17 mouse cellular contexts compared by ENCODE assay signal in genomic region chr4:124768963-124769591, GRCm38 (mm10). TPM values are rescaled to one million over a fixed set of nuclear protein-coding genes. Genes with fewer than 3 reads are reported as not detected.
DNase-seq lines count a peak whose midpoint lies in the region; ATAC-seq and TF ChIP-seq lines count a peak whose summit lies in the region.
"Had no signal": no experiment of that assay in that cellular context is flagged by ENCODE, and none has a peak within 500 bp of the region (broad histone marks: within the 10 kb centered on the region; RNA-seq: fewer than 3 reads in every experiment).

No protein-coding gene starts in this region.

- WGBS in liver, embryonic 12.5 days (ENCODE audit: insufficient replicate concordance): 22% methylated on average over 13 of the region's 13 CpGs

- no peak overlapping the region for H3K4me3 ChIP-seq in layer of hippocampus, adult 2 months
- H3K4me3 ChIP-seq in liver, embryonic 12.5 days: peak overlapping the region; percentile 10
- H3K4me3 ChIP-seq: heart, adult 2 months; limb, embryonic 12.5 days; midbrain, embryonic 15.5 days had no signal

- H3K9ac ChIP-seq in liver, embryonic 12.5 days: peak overlapping the region; percentile 49
- H3K9ac ChIP-seq: limb, embryonic 12.5 days; midbrain, embryonic 15.5 days had no signal

- peak overlapping the region; percentile 60 for H3K4me2 ChIP-seq in liver, embryonic 12.5 days
- H3K4me2 ChIP-seq: limb, embryonic 12.5 days; midbrain, embryonic 15.5 days had no signal

- peaks cover 17% of the 10 kb centered on the region for H3K36me3 ChIP-seq in liver, embryonic 12.5 days
- H3K36me3 ChIP-seq: limb, embryonic 12.5 days; midbrain, embryonic 15.5 days had no signal

- peak; percentile 81 for ATAC-seq in liver, embryonic 12.5 days
- no peak for ATAC-seq in granulocyte monocyte progenitor cell, adult 5-6 weeks (replicated peaks; ENCODE audit: poor library complexity, severe bottlenecking)
- ATAC-seq: hindbrain, postnatal 0 days; midbrain, embryonic 15.5 days had no signal

- peak overlapping the region; percentile 46; the same call in 1 of the 2 replicates for H3K27ac ChIP-seq in layer of hippocampus, adult 2 months
- peak overlapping the region; percentile 77 for H3K27ac ChIP-seq in liver, embryonic 12.5 days
- H3K27ac ChIP-seq: heart, adult 2 months; hindbrain, postnatal 0 days; limb, embryonic 12.5 days; midbrain, embryonic 15.5 days had no signal

- DNase-seq in layer of hippocampus, adult 2 months (ENCODE audit: low spot score in 2 of 2): no peak
- no peak for DNase-seq in layer of hippocampus, postnatal 14 days (ENCODE audit: low spot score in 2 of 2)
- peak; percentile 34 for DNase-seq in CD4-positive helper T cell, adult 2 months (ENCODE audit: low read depth, low spot score)
- DNase-seq in brain, adult 2 months (ENCODE audit: low read depth, low spot score): peak; percentile 63
- DNase-seq in urinary bladder, postnatal 4 days (ENCODE audit: low spot score in 2 of 2): no peak
- no peak for DNase-seq in thymus, postnatal 4 days
- DNase-seq: adrenal gland, adult 2 months; cerebellum, postnatal 10 days; heart, adult 2 months; kidney, postnatal 10 days; spleen, adult 18-20 months; thymus, adult 18-20 months had no signal

- H3K4me1 ChIP-seq in liver, embryonic 12.5 days: peaks cover 98% of the 10 kb centered on the region
- H3K4me1 ChIP-seq: limb, embryonic 12.5 days; midbrain, embryonic 15.5 days had no signal

- no peak for TF ChIP-seq CTCF in layer of hippocampus, adult 2 months (conservative IDR thresholded peaks at IDR 0.05)

- H3K27me3 ChIP-seq in liver, embryonic 12.5 days (replicated peaks): no peaks in the 10 kb centered on the region
- H3K27me3 ChIP-seq: limb, embryonic 12.5 days; midbrain, embryonic 15.5 days had no signal

- no peaks in the 10 kb centered on the region for H3K9me3 ChIP-seq in liver, embryonic 12.5 days (replicated peaks)
- H3K9me3 ChIP-seq: limb, embryonic 12.5 days; midbrain, embryonic 15.5 days had no signal

RNA-seq across cellular contexts. Expression of gene Inpp5b, which starts 27.4 kb away (rescaled TPM):
- total RNA-seq in layer of hippocampus, adult 2 months (2021): 10 to 100 TPM; 43.6 to 51.2 TPM
- total RNA-seq in layer of hippocampus, postnatal 14 days (2021): 10 to 100 TPM; 37.3 to 41.2 TPM
- 49.7 and 50.3 TPM in 2 replicates for polyA plus RNA-seq in liver, embryonic 12.5 days (2016; fragmentation: Nextera tagmentation; extraction: Ambion mirVana)
- total RNA-seq in granulocyte monocyte progenitor cell, adult 5-6 weeks (2014; fragmentation: Nextera tagmentation): 31.5 and 52.6 TPM in 2 replicates
- 21.1 and 24.6 TPM in 2 replicates for total RNA-seq in granulocyte monocyte progenitor cell, adult 5-6 weeks (2017)

RNA-seq across cellular contexts. Expression of gene Mtf1, which starts 32.8 kb away (rescaled TPM):
- 10 to 100 TPM; 24.6 to 24.8 TPM for total RNA-seq in layer of hippocampus, adult 2 months (2021)
- 10 to 100 TPM; 24.6 to 27.5 TPM for total RNA-seq in layer of hippocampus, postnatal 14 days (2021)
- 16.3 and 16.6 TPM in 2 replicates for polyA plus RNA-seq in liver, embryonic 12.5 days (2016; fragmentation: Nextera tagmentation; extraction: Ambion mirVana)
- 37.9 and 42.6 TPM in 2 replicates for total RNA-seq in granulocyte monocyte progenitor cell, adult 5-6 weeks (2014; fragmentation: Nextera tagmentation)
- 11.3 and 26.3 TPM in 2 replicates for total RNA-seq in granulocyte monocyte progenitor cell, adult 5-6 weeks (2017)

RNA-seq across cellular contexts. Expression of gene Sf3a3, which starts 54.5 kb away (rescaled TPM):
- 10 to 100 TPM; 35.1 to 35.7 TPM for total RNA-seq in layer of hippocampus, adult 2 months (2021)
- 10 to 100 TPM; 33.2 to 35.7 TPM for total RNA-seq in layer of hippocampus, postnatal 14 days (2021)
- 116 and 121 TPM in 2 replicates for polyA plus RNA-seq in liver, embryonic 12.5 days (2016; fragmentation: Nextera tagmentation; extraction: Ambion mirVana)
- total RNA-seq in granulocyte monocyte progenitor cell, adult 5-6 weeks (2014; fragmentation: Nextera tagmentation): 90.7 and 105 TPM in 2 replicates
- 167 and 170 TPM in 2 replicates for total RNA-seq in granulocyte monocyte progenitor cell, adult 5-6 weeks (2017)

Comparison
In these comparisons a context has a peak if more than half of its experiments do, and no peak if none do; other contexts are left out.
1. DNase-seq: peak in CD4-positive helper T cell, adult 2 months (single experiment) and brain, adult 2 months (single experiment); none in layer of hippocampus, adult 2 months (0 of 2), layer of hippocampus, postnatal 14 days (0 of 2), urinary bladder, postnatal 4 days (0 of 2) and thymus, postnatal 4 days (single experiment).